Mouse (Mus musculus) thymus, postnatal 25 days (tissue): ENCODE data around the gene Mup4.
"Not testable (repeated sequence)": the region's sequence is repeated elsewhere in the genome, so short reads cannot be mapped to it uniquely, and the experiment has no call there.

ENCODE experiments used
- DNase-seq: peaks from one replicate; pipeline ENCODE4 v3.0.0; 2022

Mup4 gene

GRCm38 (mm10) chr4:59960610-59961009 is at the start of gene Mup4:
Gene Mup4 (minus strand): TSS chr4:59960710.
- DNase-seq = no peak

- not testable (repeated sequence) for DNase-seq
Observed at GRCm38 (mm10) chr4:59997894-59998293, 37.4 kb upstream of the Mup4 start.

- DNase-seq = no peak
Observed at GRCm38 (mm10) chr4:59963405-59964344, 3.2 kb upstream of the Mup4 start, which contains the start of gene Mup6. Gene Mup6 (plus strand): TSS chr4:59964294.

GRCm38 (mm10) chr4:59937543-59937942 is 23.0 kb downstream of the Mup4 start:
- no peak for DNase-seq

DNA sequence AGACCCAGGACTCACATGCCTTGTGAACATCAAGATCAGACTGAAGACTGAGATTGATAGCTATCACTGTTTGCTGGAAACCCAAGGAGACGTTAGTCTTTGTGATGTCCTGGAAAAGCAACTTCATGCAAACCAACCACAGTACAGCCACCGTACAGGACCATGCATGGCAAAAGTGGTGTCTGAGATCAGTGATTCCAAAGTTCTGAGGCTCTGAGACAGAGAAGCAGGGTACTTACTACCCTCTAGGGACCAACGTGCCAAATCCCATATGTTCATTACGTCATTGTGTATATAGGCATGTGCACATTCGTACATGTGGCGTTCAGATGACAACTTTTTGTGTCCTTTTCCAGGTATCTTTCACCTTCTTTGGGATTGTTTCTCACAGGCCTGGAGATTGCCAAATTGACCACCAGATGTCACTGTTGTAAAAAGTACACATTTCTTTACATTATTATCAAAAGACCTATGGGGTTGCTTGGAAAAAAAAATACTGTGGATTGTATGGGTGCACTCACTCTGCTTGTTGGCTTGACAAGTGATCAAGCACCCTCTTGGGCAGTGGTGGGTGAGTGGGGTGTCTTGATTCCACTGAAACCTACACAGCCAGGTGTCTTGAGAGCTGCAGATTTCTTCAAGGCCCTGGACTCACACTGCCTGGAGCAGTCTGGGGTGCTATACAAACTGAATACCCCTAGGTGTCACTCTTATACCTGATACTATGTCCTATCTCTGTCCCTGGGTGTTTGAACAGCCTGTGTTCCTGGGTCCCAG is 27.8 kb downstream of the Mup4 start:
- DNase-seq = peak; percentile 30

- peak; percentile 85 for DNase-seq
Observed at GRCm38 (mm10) chr4:59928347-59928746, 32.2 kb downstream of the Mup4 start.

- no peak for DNase-seq
Observed at GRCm38 (mm10) chr4:59927666-59928065, 32.8 kb downstream of the Mup4 start.

GRCm38 (mm10) chr4:59925082-59925481 is 35.4 kb downstream of the Mup4 start:
- peak; percentile 46 for DNase-seq

- DNase-seq = no peak
Observed at GRCm38 (mm10) chr4:59917966-59918365, 42.5 kb downstream of the Mup4 start.

GRCm38 (mm10) chr4:59914608-59915403 is 45.7 kb downstream of the Mup4 start, which contains the start of gene Slc46a2:
Gene Slc46a2 (minus strand): TSS chr4:59915056.
- no peak for DNase-seq

GRCm38 (mm10) chr4:59908785-59909184 is 51.7 kb downstream of the Mup4 start:
- no peak for DNase-seq

GRCm38 (mm10) chr4:59907657-59908230 is 52.8 kb downstream of the Mup4 start:
- no peak for DNase-seq

DNA sequence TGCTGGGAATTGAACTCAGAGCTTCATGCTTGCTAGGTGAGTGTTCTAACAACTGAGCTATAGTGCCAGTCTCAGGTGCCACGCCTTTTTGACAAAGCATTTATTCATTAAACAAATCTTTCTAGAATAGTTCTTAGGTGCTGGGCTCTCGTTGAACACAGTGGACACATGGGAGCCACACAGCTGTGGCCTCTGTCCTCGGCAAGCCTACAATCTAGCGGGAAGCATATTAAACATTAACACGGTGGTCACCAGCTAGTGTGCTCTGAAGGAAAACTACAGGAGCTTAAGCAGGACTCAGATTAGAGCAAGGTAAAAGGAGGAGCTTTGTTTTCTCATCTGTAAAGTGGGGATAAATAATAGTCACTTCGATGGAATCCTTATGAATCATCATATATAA is 53.4 kb downstream of the Mup4 start:
- DNase-seq = no peak
